Mouse (Mus musculus): Measurements from ENCODE around the gene Entpd6.

DNA sequence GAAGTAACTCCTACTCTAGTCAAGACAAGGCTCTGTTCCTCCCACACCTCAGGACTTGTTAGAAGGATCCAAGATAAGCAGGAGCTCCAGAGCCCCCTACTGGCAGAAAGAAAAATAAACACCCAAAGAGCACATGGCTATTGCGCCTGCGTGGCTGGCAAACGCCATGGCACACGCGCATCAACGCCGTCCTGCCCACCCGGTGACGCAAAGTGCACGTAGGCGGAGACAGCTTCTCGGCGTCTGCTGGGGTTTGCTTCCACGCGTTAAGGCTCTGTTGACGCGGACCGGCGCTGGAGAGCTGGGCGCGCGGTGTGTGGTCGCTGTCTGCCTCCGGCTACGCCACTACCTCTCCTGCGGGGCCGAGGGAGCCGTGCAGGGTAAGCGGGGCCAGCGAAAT, at the start of gene Entpd6:
- TF ChIP-seq GATA1 (IDR thresholded peaks at IDR 0.05; ENCODE audit: borderline replicate concordance, low read length) (no peak), FLI1 (IDR thresholded peaks at IDR 0.05; ENCODE audit: low read length) (no peak)

Measured in megakaryocyte, embryonic 14.5 days (primary cell).